Mouse (Mus musculus) layer of hippocampus, adult 11-12 months (tissue): ENCODE results near the gene Tas2r106.

Source experiments
- DNase-seq: peaks from one replicate; pipeline ENCODE4 v3.0.0; 2022; ENCODE audit warnings: low spot score

Gene Tas2r106

DNA sequence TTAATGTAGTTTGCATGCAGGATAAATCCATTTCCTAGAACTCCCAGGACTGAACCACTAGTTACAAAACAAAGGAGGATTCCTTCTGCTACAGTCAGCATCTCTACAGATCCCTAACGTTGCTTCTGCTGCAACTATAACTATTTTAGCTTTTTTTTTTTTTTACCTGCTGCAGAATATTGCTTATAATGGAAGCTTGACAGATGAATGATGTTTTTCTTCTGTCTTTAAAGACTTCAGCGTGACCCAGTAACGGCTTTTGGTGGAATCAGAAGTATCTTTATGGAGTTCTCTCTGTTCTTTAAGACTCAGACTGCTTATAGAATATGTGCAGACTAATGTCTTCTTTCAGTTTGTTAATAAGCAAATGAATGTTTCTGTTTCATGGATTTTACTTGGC lies at the start of gene Tas2r106:
Tas2r106 (minus strand) TSS at position 101 of the 400 bp plus-strand sequence.
- DNase-seq: no peak

DNA sequence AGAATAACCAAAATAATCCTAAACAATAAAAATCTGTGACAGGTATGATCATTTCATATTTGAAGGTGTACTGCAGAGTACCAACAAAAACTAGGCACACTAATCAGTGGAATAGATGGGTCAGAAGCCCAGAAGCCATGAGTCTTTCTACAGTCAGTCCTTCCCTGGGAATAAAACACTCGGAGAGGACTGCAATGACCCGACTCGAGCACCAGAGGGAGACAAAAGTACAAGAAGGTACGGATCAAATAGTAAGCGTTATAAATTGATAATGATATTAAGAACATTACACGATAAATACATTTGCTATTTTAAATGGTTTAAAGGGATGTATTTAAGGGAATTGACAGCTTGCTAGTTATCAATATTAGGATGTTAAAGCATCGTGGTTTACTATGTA lies 34.1 kb upstream of the Tas2r106 start:
- DNase-seq: no peak

DNA sequence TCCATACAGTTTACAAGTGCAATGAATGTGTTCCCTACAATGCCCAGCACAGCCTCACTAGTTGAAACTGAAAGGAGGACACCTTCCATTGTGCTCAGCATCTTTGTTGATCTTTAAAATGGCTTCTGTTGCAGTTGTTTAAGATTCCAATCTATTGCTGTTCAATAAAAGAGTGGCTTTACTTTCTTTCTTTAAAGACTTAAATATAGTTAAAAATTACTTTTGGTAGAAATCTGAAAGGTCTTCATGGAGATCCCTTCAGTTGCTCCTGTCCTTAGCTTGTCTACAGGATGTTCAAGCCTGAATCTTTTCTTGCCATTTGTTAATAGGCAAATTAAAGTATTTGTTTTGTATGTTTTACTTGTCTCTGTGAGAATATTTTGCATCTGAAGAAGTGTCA lies 11.3 kb upstream of the Tas2r106 start, which contains the start of gene Tas2r114:
Tas2r114 (minus strand) TSS at position 101 of the 400 bp plus-strand sequence.
- no peak for DNase-seq

DNA sequence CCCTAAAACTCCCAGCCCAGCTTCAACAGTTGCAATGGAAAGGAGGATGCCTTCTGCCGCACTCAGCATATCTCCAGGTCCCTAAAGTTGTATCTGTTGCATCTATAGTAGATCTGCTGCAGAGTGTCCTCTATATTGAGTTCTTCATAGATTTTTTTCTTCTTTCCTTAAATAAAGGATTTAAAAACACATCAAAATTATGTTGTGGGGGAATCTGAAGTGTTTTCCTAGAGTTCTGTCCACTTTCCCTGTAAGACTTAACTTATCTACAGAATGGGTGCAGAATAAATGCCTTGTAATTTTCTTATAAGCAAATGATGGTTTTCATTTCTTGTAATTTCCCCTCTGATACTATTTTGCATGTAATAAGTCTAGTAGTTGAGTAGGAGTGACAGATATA lies 8.7 kb upstream of the Tas2r106 start, which contains the start of gene Tas2r105:
Tas2r105 (minus strand) TSS at position 101 of the 400 bp plus-strand sequence.
- no peak for DNase-seq

DNA sequence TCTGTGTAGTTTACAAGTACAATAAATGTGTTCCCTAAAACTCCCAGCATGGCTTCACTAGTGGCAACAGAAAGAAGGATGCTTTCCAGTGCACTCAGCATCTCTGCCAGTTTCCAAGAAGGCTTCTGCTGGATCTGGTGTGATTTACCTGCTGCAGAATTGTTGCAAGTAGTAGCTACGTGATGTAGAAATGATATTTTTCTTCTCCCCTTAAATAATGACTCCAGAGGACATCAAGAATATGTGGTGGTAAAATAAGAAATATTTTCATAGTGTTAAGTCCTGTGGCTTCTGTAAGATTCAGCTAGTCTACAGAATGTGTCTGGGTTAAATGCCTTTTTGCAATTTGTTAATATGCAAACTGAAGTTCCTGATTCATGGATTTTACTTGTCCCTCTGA lies 7.0 kb upstream of the Tas2r106 start, which contains the start of gene Tas2r104:
Tas2r104 (minus strand) TSS at position 101 of the 400 bp plus-strand sequence.
- DNase-seq: no peak

DNA sequence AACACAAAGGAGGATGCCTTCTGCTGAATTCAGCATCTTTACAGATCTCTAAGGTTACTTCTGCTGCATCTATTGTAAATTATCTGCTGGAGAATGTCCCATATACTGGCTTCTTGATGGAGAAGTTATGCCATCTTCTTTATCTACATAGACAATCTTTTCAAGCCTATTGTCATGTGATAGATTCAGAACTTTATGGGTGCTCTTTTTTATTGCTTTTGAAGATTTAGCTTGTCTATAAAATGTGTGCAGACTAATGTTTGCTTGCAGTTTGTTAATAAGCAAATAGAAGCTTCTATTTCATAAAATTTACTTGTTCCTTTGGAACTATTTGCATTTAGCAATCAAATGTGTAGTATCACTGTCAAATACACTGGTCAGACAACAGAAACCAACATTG lies 18.6 kb downstream of the Tas2r106 start, which contains the start of gene Tas2r107:
Tas2r107 (minus strand) TSS at position 101 of the 400 bp plus-strand sequence.
- no peak for DNase-seq

DNA sequence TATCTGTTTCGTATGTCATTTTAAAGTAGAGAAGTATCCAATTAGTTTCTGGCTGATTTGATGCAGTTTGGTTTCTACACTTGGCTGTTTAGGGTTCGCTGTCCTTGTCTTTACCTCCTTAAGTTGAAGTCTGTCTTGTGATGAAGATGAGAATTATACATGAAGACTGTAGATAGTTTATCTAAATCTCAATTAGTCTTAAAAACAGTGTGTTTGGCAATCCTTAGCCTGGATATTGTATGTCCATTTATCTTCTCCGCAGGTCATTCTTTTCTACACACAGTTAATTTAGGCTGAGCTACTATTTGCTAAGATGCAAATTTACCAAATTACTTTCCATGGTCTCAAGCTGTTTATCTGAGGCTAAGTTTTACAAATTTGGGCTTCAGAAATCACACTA lies 47.9 kb downstream of the Tas2r106 start, which contains the start of gene Tas2r130:
Tas2r130 (minus strand) TSS at position 101 of the 400 bp plus-strand sequence.
- no peak for DNase-seq
